Mouse (Mus musculus) hindbrain, embryonic 16.5 days (tissue): ENCODE results near the gene Rxfp3. TPM values are rescaled to one million over a fixed set of nuclear protein-coding genes. Genes with fewer than 3 reads are reported as not detected.

ENCODE experiments used
- ATAC-seq: fragments of 200-750 bp; cut with Nextera tagmentation; 2 replicates; pipeline ENCODE4 v1.8.0; 2017; ENCODE audit warnings: moderate TSS enrichment, moderate library complexity
- H3K27ac ChIP-seq: fragments of 300-500 bp; sonication (generic); 2 replicates; pipeline ENCODE4 v1.5.1; 2014; ENCODE audit warnings: low read depth, mild to moderate bottlenecking, control low read depth, low read length, moderate library complexity
- H3K27me3 ChIP-seq: fragments of 300-500 bp; sonication (generic); replicated peaks from 2 replicates; pipeline ENCODE4 v1.6.1; 2014; ENCODE audit warnings: low read length; ENCODE audit not compliant: control insufficient read depth, insufficient read depth
- H3K36me3 ChIP-seq: fragments of 300-500 bp; sonication (generic); 2 replicates; pipeline ENCODE4 v1.6.1; 2014; ENCODE audit warnings: mild to moderate bottlenecking, low read length, moderate library complexity, mixed read lengths; ENCODE audit not compliant: control insufficient read depth, insufficient read depth
- H3K4me1 ChIP-seq: fragments of 300-500 bp; sonication (generic); 2 replicates; pipeline ENCODE4 v1.6.1; 2014; ENCODE audit warnings: low read depth, low read length; ENCODE audit not compliant: control insufficient read depth, insufficient read depth
- H3K4me2 ChIP-seq: fragments of 300-500 bp; sonication (generic); 2 replicates; pipeline ENCODE4 v1.6.1; 2014; ENCODE audit warnings: mild to moderate bottlenecking, low read length, control low read depth, moderate library complexity
- H3K4me3 ChIP-seq: fragments of 300-500 bp; sonication (generic); 2 replicates; pipeline ENCODE4 v1.5.1; 2014; ENCODE audit warnings: mild to moderate bottlenecking, low read length, control low read depth, moderate library complexity
- H3K9ac ChIP-seq: fragments of 300-500 bp; sonication (generic); 2 replicates; pipeline ENCODE4 v1.6.1; 2014; ENCODE audit warnings: low read depth, mild to moderate bottlenecking, control low read depth, low read length, moderate library complexity
- H3K9me3 ChIP-seq: fragments of 300-500 bp; sonication (generic); 2 replicates; pipeline ENCODE4 v1.6.1; 2014; ENCODE audit warnings: mild to moderate bottlenecking, low read length, moderate library complexity; ENCODE audit not compliant: control insufficient read depth
- WGBS: fragments of 180-500 bp; shearing (Covaris S2); extraction: QIAGEN DNeasy Blood & Tissue Kit; methylation state at CpG from one replicate; pipeline ENCODE4 v1.1.7; 2014; 5-methylcytosine and 5-hydroxymethylcytosine counted together
- polyA plus RNA-seq: library from polyadenylated mRNA; unstranded; fragments of >200 nt; fragmentation: Nextera tagmentation; extraction: Ambion mirVana; gene quantifications from 2 replicates; pipeline ENCODE4 v1.2.1, GENCODE M21; 2015

Gene Rxfp3
- polyA plus RNA-seq, 1 experiment from 2014 or later = 6.8 TPM

DNA sequence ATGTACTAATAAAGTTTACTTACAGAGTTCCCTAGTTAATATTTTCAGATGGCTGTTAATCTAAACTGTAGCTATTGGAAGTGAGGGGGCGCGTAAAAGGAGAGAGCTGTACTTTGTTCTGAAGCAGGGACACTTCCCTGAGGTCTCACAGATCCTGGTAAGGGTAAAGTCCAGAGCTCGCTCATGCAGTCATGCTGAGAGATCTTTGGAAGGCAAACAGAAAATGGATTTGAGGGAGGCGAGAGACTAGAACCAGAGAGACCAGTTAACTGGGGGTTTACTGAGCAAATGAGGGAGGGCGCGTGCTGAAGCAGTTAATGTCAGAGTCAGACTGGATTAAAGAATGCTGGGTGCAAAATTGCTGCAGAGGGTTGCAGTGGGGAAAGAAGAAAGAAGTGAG is 52.0 kb downstream of the Rxfp3 start:
- Histone ChIP-seq H3K27ac (no peak overlapping the region), H3K4me2 (no peak overlapping the region), H3K36me3 (peaks cover 3% of the 10 kb centered on the region; the same call in 1 of the 2 replicates), H3K9me3 (no peaks in the 10 kb centered on the region), H3K27me3 (no peaks in the 10 kb centered on the region), H3K4me1 (peaks cover 9% of the 10 kb centered on the region), H3K4me3 (no peak overlapping the region), H3K9ac (no peak overlapping the region)
- WGBS = 83% methylated on average over 6 of the region's 6 CpGs
- ATAC-seq = no peak

Other genes starting within 250 kb of the Rxfp3 start
- 1.7 and 8.2 TPM in 2 replicates for gene C1qtnf3, start 85.7 kb downstream of the Rxfp3 start, polyA plus RNA-seq
- 14.1 and 14.3 TPM in 2 replicates for gene Amacr, start 56.2 kb downstream of the Rxfp3 start, polyA plus RNA-seq
- 0.14 and 0.24 TPM in 2 replicates for gene Slc45a2, start 37.3 kb downstream of the Rxfp3 start, polyA plus RNA-seq
- gene Adamts12, start 26.8 kb upstream of the Rxfp3 start, polyA plus RNA-seq = 1.6 and 2.3 TPM in 2 replicates